Mouse (Mus musculus): ENCODE data around the gene Abl1.
A peak's percentile ranks its signal among the peaks of the same experiment; 100 is the strongest.
"Not testable (repeated sequence)": the region's sequence is repeated elsewhere in the genome, so short reads cannot be mapped to it uniquely, and the experiment has no call there.

Abl1 gene

DNA sequence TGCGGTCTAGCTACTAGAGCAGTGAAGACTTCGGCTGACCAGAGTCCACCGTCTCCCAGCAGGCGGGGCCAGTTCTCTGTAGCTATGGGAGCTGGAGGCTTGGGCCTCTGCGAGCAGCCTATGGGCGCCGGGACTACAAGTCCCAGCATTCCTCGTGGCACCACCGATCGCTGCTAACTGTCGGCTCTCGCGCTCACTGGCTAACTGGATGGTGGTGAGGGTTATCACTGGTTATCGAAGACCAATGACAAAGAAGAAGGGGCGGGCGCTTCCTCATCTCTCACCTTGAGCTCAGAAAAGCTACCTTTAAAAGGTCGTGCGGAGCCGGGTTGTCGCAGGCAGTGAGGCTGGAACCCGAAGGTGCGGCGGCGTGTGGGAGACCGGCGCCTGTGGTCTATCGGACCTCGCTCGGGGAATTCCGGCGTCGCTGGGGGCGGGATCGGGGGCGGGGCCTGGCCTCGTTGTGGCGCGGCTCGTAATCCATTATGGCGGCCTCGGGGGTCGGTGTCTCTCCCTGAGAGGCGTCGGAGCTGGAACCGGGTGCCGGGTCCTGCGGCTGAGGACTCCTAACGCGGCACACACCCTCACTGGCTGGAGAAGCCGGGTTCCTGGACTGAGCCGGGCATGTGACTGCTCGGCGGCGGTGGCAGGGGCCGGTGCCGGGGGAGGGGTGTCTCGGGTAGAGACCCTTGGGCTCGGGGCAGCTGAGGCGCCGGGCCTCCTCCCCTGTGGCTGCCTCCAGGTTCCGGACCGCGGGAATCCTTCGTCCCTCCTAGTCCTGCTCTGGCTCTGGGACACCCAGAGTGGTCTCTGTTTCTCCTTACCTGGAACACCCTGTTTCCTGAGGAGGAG, at the start of gene Abl1:
Abl1 (plus strand) TSS at position 303 of the 852 bp plus-strand sequence.
- peak; percentile 88 to 94 for DNase-seq

DNA sequence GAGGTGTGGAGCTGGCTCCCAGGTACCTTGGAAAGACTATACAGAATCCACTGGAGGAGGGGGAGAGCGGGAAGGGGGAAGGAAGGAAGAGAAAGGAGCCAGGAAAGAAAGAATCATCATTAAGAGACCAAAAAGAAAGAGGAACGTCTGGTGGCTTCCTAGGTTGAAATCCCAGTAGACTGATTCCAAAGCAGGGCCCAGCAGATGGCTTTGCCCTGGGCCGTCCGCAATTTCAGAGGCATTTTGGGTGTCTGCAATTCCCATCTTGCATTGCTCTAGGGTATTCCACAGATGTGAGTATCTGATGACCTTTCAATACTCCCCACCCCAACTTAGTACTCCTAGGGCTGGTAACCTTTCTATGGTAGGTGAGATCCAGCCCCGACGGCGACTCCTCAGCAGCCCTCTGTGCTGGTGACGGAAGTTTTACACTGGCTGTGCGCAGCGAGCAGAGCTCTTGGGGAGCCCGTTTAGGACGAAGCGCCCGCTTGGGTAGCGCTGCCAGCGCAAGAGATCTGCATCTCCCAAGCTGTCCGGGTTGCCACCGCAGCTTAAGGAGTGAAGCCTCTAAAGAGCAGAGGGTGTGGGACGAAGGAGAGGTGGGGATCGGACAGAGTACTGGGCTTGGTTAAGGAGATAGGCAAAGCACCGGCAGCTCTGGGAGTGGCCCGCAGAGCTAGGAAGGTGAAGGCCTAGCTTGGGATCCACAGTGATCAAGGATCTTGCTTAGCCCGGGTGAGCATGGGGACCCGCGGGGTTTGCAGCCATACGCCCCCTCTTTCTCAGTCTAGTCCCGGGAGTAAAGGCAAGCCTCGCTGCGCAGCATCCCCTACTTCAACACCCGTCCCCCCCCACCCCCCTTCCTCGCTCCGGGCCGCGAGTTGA, 49.4 kb upstream of the Abl1 start:
- DNase-seq, result no peak

DNA sequence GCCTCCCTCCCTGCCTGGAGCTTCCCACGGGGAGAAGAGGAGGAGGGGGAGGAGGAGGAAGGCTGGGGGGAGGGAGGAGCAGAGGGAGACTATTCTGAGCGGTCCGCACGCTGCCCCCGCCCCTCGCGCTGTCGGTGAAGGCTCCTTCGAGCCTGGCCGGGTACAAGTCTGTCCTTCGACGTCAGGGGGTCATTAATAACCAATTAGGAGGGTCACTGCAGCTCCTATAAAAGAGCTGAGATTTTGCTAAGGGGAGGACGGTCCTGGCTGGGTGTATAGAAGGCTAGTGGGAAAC, 48.8 kb upstream of the Abl1 start:
- DNase-seq, result no peak

DNA sequence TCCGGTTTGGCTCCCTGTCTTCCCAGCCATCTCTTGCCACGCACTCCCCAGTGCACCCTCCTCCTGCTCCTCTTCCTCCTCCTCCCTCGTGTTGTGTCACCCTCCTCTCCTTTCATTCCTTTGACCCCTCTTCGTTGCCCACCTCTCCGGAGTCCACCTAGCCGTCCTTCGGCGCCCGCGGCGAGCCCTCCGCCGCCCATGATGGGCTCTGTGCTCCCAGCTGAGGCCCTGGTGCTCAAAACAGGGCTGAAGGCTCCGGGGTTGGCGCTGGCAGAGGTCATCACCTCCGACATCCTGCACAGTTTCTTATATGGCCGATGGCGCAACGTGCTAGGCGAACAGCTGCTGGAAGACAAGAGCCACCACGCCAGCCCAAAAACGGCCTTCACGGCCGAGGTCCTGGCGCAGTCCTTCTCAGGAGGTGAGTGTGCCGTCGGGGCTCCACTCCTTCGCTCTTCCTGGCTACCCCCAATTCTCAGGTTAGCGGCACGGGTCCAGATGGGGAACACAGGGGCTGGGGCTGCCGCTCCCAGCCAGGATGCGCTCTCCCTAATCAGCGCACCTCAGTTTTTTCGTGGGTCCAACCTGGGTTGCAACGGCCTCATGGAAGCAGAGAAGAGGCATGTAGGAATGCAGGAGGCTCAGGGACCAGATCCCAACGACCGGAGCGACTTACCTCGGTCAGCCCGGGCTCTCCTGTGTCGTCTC, 48.1 kb upstream of the Abl1 start, which contains the start of gene Prdm12:
Prdm12 (plus strand) TSS at position 137 of the 708 bp plus-strand sequence.
- no peak for DNase-seq

DNA sequence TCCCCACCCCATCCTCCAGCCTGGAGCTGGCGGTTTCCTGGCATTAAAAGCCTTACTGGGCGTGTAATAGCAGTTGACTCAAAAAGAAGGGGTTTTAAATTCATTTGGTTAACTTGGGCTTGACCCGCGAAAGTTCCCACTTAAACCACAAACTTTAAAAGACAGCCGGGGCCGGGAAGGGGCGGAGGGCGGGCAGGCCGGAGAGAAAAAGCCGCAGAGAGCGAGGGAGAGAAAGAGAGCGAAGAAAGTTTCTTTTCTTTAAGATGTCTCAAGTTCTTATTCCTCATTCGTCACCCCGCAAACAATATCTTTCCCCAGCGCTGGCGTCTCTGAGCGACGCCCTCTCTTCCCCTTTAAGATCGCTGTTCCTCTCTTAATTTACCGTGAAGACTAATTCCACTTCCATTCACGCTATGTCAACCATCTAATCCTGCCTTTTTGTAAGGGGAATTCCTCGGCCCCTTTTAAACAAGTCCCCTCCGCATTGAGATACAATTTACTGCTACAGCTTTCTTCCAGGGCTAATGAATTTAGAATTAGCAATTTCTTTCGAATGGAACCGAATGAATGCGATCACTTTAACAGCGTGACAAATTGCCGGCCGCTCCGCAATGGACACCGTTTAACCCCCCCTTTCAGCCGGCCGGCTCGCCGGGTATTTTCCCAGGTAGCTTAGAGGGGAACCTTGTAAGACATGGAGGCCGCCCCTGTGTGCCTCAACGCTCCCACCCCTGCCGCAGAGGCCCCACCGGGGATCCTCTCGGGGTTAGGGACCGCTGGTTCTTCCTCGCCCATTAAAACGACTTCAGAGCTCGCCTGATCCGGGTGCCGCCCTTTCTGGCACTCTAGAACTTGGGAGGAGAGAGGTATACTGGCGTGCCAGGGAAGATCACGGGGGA, 47.3 kb upstream of the Abl1 start:
- DNase-seq, result no peak

DNA sequence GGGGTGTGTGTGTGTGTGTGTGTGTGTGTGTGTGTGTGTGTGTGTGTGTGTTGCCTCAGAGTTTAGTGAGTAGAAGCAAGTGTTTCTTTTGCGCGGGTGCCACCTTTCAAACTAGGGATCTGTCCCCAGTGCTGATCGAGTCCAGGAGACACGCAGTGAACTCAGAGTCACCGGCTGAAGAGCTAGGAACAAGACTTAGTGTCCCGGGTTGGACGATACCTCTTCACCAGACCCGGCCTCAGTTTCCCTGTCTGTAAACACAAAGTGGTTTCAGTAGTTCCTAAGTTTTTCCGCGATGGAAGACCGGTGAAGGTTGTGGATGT, 46.7 kb upstream of the Abl1 start:
- no peak for DNase-seq

DNA sequence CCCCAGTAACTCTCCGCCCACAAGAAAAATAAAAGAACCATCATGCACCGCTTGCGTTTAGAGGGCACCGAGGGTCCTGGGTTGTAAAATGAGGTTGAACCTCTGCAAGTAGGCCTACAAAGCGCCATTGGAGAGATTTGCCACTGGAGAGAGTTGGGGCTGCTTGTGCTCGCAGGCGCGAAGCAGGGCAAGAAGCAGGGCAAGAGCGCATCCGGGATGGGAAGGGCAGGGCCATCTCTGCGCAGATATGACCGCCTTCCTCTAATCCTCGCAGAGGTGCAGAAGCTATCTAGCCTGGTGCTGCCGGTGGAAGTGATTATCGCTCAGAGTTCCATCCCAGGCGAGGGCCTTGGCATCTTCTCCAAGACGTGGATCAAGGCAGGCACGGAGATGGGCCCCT, 46.2 kb upstream of the Abl1 start:
- no peak for DNase-seq

DNA sequence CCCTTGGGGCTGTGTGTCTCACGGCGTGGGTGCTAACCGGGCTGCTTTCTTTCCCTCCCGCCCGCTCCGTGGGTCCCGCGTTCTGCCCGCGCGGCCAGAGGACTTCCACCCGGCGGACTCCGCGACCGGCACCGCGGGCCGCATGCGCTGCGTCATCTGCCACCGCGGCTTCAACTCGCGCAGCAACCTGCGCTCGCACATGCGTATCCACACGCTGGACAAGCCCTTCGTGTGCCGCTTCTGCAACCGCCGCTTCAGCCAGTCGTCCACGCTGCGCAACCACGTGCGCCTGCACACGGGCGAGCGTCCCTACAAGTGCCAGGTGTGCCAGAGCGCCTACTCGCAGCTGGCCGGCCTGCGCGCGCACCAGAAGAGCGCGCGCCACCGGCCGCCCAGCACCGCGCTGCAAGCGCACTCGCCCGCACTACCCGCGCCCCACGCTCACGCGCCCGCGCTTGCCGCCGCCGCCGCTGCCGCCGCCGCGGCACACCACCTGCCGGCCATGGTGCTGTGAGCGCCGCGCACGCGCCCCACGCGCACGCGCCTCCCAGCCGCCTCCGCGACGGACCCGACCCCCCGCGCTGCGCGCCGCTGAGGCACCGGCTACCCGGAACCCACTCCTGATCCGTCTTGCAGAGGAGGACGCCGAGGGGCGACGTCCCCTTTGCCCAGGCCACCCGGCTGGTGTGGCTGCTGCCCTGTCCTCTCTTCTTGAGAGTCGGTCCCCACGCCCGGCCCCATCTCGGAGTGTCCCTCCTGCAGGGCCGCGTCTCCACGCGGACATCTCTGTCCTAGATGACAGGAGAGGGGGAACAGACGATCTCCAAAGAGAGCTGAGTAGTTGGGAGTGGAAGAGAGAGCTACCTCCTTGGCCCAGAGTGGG, 34.0 kb upstream of the Abl1 start:
- peak; percentile 13 to 45 for DNase-seq

DNA sequence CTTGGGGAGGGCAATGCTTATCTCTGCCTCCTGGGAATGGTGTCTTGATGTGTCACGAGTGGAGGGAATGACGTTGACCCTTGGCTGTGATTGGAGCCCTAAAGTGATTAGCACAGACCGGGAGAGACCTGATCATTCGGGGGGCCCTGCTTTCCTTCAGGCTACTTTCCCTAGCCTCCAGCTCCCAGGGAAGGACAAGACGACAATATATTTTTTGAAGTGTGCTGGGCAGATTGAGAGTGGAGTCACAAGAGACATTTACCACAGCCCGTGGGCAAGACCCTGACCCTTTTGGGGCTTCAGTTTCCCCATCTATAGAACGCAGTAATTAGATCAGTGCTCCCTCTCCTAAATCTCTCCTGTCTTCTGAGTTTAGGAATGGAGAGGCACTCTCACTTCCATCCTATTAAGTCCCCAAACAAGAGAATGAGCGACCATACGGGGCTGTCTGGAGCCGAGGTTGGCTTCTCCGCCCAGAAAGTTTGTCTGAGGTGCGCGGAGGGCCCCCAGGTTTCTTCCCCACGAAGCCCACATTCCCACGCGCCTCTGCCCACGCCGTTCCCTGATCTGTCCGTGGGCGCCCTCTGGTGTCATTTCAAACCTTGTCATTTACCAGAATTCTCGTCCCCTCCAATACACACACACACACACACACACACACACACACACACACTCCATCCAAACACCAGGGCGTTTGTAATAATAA, 33.2 kb upstream of the Abl1 start:
- DNase-seq, result peak; percentile 45 to 58

DNA sequence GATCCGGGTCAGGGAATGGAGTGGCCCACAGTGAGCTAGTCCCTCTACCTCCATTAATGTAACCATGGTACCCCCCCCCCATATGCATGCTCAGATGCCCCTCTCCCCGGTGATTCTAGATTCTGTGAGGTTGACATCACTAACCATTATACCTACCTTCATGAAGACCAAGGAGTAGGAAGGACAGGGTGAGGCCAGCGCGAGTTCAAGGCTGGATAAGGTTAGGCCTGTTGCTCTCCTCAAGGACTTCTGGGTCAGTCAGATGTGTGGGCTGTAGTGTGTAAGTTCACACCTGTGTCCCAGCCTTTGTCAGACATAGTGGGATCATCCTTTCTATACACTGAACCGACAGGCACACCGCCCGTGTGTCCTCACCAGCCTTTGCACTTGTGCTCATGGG, 31.8 kb upstream of the Abl1 start:
- DNase-seq, result no peak

DNA sequence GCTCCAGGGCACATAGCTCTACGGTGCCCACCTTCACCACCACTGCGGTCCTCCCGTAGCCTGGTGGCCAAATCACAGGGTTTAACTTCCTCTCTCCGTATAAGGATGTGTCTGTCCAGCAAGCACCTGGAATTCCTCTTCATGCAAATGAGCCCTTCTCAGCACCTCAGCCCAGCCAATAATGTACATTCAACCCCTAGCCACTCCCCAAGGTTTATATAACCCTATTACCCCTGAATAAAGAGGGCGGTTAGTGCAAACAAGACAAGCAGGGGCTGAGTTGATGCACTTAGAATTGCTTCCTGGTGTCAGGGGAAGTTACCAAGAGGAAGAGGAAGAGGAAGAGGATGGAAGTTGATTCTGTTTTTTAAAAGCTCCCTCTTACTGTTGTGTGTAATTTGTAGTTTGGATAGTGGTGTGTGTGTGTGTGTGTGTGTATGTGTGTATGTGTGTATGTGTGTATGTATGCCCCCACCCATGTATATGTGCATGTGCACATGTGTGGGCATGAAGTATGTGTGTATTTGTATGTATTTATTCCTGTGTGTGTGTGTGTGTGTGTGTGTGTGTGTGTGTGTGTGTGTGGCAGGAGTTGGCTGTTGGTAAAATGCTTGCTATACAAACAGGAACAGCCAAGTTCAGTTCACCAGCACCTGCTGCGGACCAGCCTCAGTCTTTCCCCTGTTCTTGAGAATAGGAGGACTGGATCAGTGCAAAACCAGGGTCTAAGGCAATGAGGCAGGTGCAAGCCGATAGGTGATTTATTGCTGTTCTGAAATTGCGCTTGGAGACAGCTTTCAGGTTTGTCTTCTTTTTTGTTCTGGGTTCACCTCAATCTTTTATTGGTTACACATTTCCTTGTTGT, 25.0 kb upstream of the Abl1 start:
- DNase-seq, result no peak

DNA sequence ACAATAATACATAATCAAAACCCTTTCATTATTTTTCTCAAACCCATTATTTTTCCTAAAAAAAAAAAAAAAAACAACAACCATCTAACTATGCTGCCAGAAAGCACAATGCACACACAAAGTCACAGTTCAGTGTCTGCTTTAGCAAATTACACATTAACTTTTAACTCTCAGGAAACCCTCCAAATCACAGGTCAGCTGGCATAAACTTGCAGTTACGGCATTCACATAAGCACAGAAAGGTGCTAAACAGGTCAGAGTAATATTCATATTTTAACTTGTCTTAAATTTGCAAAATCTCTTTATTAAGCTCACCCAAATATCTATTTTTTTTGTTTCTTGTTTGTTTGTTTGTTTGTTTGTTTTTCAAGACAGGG, 24.4 kb upstream of the Abl1 start:
- DNase-seq, result no peak

DNA sequence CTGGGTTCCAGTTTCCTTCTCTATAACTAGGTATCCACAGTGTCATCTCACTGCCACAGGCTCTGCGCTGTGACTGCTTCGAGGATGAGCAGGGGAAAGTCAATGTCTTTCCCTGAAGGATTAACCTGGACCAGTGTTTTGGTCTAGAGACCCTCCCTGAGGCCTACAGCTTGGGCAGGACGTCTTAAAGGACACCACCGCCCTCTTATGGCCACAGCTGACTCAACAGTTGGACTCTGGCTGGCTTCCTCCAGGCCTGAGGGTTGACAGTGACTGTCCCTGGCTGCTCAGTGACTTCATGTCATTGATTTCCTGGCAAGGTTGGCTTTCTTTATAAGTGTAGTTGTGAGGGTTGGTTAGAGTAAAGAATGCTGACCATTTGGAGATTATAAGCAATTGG, 20.8 kb upstream of the Abl1 start:
- peak; percentile 17 to 25 for DNase-seq

DNA sequence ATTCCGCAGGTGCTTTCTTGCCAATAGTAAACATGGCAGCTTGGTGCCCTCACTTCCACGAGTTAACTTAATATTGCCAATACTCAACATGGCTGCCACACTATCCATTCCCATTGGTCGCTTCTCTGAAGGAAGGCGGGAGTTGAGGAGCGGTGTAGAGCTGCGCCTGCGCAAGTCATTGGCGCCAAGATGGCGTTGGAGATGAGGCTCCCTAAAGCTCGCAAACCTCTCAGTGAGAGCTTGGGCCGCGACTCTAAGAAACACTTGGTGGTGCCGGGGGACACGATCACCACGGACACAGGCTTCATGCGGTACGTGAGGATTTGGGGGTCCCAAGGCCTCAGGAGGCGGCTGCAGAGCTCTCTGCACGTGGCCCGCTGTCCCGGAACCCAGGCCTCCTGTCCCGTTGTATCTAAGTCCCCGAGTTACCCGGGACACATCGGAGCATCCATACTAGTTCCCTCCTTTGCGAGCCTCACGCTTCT, 17.6 kb upstream of the Abl1 start, which contains the start of gene Exosc2:
Exosc2 (plus strand) TSS at position 165 of the 485 bp plus-strand sequence.
- peak; percentile 87 to 89 for DNase-seq

DNA sequence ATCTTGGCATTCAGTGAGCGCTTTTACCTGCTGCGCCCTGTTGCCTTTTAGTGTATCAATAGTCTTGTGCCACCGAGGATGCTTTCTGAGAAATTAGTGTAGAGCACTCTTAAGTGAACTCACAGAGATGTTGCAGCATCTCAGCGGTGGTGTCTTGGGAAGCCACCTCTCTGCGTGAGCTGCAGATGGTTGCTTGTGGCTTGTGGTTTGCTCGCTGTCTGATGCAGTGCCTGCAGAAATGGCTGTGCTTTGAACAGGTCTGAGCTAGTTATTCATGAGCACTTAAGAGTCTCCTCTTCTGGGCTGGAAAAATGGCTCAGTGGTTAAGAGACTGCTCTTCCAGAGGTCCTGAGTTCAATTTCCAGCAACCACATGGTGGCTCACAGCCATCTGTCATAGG, 9.5 kb upstream of the Abl1 start:
- peak; percentile 25 to 52 for DNase-seq

DNA sequence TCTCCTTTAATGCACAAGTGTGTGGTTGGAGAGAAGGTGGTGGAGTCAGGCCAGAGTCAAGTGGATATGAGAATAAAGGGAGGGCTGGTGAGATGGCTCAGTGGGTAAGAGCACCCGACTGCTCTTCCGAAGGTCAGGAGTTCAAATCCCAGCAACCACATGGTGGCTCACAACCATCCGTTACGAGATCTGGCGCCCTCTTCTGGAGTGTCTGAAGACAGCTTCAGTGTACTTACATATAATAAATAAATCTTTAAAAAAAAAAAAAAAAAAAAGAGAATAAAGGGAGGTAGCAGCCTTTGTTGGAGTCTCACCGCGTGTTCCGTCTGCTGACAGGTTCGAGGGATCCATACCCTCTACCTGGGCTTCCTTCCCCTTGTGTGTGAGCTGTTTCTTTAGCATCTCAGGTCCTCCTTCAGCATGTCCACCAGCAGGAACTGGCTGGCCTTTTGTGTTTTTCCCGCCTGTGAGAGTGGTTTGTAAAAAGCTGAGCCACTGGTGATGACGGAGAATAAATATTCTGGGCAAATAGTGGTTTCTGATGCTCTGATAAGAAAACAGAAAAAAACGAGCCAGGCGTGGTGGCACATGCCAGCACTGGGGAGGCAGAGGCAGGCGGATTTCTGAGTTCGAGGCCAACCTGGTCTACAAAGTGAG, 7.0 kb upstream of the Abl1 start:
- not testable (repeated sequence) for DNase-seq

DNA sequence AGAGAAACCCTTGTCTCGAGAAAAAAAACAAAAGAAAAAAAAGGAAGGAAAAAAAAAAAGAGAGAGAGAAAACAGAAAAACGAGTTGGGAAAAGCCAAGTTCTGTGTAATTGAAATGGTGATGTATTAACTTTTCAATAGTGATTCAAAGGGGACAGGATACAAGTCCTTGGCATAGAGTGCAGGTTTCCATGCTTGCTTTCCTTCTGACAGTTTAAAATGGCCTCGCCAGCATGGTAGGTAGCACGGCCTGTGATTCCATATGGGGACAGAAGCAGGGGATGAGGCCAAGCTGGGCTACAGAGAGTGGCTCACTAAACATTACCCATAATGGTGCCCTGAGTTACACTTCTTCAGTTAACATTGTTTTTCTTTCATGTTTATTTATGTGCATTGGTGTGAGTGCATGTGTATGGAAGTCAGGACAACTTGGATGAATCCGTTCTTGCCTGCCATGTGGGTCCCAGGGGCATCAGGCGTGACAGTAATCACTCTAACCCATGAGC, 6.4 kb upstream of the Abl1 start:
- no peak for DNase-seq

DNA sequence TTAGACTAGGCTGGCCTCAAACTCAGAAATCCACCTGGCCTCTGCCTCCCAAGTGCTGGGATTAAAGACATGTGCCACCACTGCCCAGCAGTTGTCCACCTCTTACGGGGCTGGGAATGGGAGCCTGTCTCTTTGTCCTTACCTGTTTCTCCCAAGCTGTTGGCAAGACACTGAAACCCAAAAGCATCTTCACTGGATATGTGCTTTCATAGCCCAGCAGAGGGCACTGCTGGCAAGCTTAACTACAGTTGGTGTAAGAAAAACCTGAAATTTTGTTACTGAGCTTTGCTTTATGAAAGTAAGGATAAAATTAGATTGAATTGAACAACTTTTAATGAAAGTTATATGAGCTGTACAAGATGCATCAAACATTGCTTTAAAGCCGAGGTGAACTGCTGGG, 4.5 kb upstream of the Abl1 start:
- DNase-seq, result peak; percentile 45 to 47

DNA sequence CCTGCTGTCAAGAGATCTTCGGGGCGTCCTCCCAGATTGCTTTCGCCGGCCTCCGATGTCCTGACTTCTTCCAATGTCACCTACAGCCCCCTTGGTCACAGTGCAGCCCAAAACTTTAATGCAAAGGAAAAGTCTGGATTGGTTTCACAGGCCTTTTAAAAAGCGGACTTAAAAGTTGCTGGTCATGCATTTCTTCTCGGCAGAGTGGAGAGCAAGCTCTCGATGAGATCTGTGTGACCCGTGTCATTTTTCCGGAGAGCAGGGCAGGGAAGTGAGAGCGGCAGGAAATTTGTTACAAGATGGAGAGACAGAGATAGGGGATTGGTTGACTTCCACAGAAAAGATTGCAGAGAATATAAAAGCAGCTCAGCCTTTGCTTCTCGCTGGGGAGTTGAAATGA, 869 bp downstream of the Abl1 start:
- DNase-seq, result peak in 1 of 2 experiments; percentile 17

Measured in thymus, postnatal 36 days (tissue).